27 mouse cellular contexts compared by ENCODE assay signal in the genomic region with DNA sequence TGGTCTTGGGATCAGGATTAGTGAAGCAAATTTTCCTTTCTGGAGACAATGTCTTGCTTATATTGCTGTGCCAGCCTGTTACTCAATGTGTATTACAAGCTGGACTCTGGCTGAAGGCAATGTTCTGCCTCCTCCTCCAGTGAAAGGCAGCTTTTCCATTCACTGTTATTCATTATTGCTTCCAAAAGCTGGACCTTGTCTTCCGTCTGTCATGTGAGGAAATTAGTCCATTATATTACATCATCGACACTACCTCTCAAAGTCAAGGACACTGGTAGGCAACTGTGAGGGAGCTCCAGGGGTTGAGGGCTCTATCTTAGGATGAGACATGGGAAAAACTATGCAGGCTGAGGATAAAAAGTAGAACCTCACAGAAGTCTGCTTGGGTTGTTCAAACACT. TPM values are rescaled to one million over a fixed set of nuclear protein-coding genes. Genes with fewer than 3 reads are reported as not detected.
A peak's percentile ranks its signal among the peaks of the same experiment; 100 is the strongest.
DNase-seq lines count a peak whose midpoint lies in the region; TF ChIP-seq lines count a peak whose summit lies in the region.
"Had no signal": no experiment of that assay in that cellular context is flagged by ENCODE, and none has a peak within 500 bp of the region (broad histone marks: within the 10 kb centered on the region; RNA-seq: fewer than 3 reads in every experiment).

No protein-coding gene starts in this region.

- no peaks in the 10 kb centered on the region for H3K4me1 ChIP-seq in liver, adult 2 months (ENCODE audit: control insufficient read depth, insufficient read depth, low read length)
- H3K4me1 ChIP-seq: embryonic facial prominence, embryonic 12.5 days; forebrain, embryonic 13.5 days; forebrain, embryonic 15.5 days had no signal

- no peaks in the 10 kb centered on the region for H3K27me3 ChIP-seq in liver, adult 2 months (ENCODE audit: control insufficient read depth, insufficient read depth, low read length)
- H3K27me3 ChIP-seq: CH12.LX; embryonic facial prominence, embryonic 12.5 days; forebrain, embryonic 13.5 days; forebrain, embryonic 15.5 days; Patski had no signal

- no peak for TF ChIP-seq POLR2A in liver, adult 2 months (IDR thresholded peaks at IDR 0.05; ENCODE audit: extremely low read depth, insufficient read depth, low read length)

- no peaks in the 10 kb centered on the region for H3K79me2 ChIP-seq in liver, adult 2 months (ENCODE audit: control insufficient read depth, insufficient read depth, low read length)

- no peak overlapping the region for H3K9ac ChIP-seq in liver, adult 2 months (ENCODE audit: low read depth, low read length)
- H3K9ac ChIP-seq: embryonic facial prominence, embryonic 12.5 days; forebrain, embryonic 13.5 days; forebrain, embryonic 15.5 days had no signal

- no peak overlapping the region for H3K4me3 ChIP-seq in liver, adult 2 months (ENCODE audit: insufficient read depth, low read depth, low read length)
- H3K4me3 ChIP-seq: embryonic facial prominence, embryonic 10.5 days; embryonic facial prominence, embryonic 12.5 days; forebrain, embryonic 13.5 days; forebrain, embryonic 15.5 days had no signal

- TF ChIP-seq CTCF in liver, adult 2 months (IDR thresholded peaks at IDR 0.05; ENCODE audit: low read depth, low read length): no peak

- 33% methylated on average over 2 of the region's 2 CpGs for WGBS in liver, adult 2 months

- H3K36me3 ChIP-seq in liver, adult 2 months (ENCODE audit: control insufficient read depth, insufficient read depth, low read length): no peaks in the 10 kb centered on the region
- H3K36me3 ChIP-seq: embryonic facial prominence, embryonic 10.5 days; embryonic facial prominence, embryonic 12.5 days; forebrain, embryonic 15.5 days; G1E had no signal

- peak; percentile 23 for DNase-seq in heart, adult 11 months
- no peak for DNase-seq in heart, adult 18-20 months
- DNase-seq in liver, adult 2 months (ENCODE audit: extremely low read depth, low read depth, low spot score): peak; percentile 85
- no peak for DNase-seq in liver
- peak; percentile 8 for DNase-seq in gonadal fat pad, adult 2 months (ENCODE audit: low read depth)
- DNase-seq: adrenal gland, adult 8-10 months; adrenal gland, postnatal 14 days; adrenal gland, postnatal 36 days; B cell, adult 2 months; cerebellum, adult 11-12 months; cerebellum, adult 2 months; cerebellum, adult 9-10 months; cerebellum, postnatal 10 days; cerebellum, postnatal 25 days had no signal

- H3K27ac ChIP-seq in liver, adult 2 months (replicated peaks; ENCODE audit: insufficient read depth, low read depth, low read length): no peak overlapping the region
- H3K27ac ChIP-seq: embryonic facial prominence, embryonic 10.5 days; embryonic facial prominence, embryonic 12.5 days; forebrain, embryonic 13.5 days; forebrain, embryonic 15.5 days had no signal

RNA-seq across cellular contexts. Expression of gene Cd244a, which starts 2.6 kb away (rescaled TPM):
- total RNA-seq in heart, adult 18-20 months (2021): under 1 TPM; 0.22 to 0.62 TPM
- 0.40 and 0.46 TPM in 2 replicates for total RNA-seq in liver, adult 2 months (2014; rRNA removed)
- 0.17 TPM in 1 of 2 replicates, not detected in the other for polyA plus RNA-seq in liver, adult 2 months (2012; rRNA removed)
- 0.61 and 0.84 TPM in 2 replicates for polyA plus RNA-seq in gonadal fat pad, adult 2 months (2012; rRNA removed)
- polyA plus RNA-seq: cerebellum, adult 2 months; embryonic facial prominence, embryonic 10.5 days; forebrain, embryonic 11.5 days; forebrain, embryonic 13.5 days; forebrain, embryonic 15.5 days; G1E; Patski had no signal

RNA-seq across cellular contexts. Expression of gene Itln1, which starts 21.3 kb away (rescaled TPM):
- not detected for total RNA-seq in heart, adult 18-20 months (2021)
- total RNA-seq in liver, adult 2 months (2014; rRNA removed): not detected in 2 replicates
- polyA plus RNA-seq in liver, adult 2 months (2012; rRNA removed): not detected in 2 replicates
- 0.10 and 0.19 TPM in 2 replicates for polyA plus RNA-seq in gonadal fat pad, adult 2 months (2012; rRNA removed)
- total RNA-seq: adrenal gland, adult 18-20 months; adrenal gland, adult 8-10 months; adrenal gland, postnatal 14 days; adrenal gland, postnatal 36 days; CH12.LX; G1E had no signal
- polyA plus RNA-seq: activated CD4-positive, CD25-positive, alpha-beta regulatory T cell, adult 4 months; CD4-positive, CD25-positive, alpha-beta regulatory T cell, adult 4 months; cerebellum, adult 2 months; cortical plate, adult 2 months; embryonic facial prominence, embryonic 10.5 days; embryonic facial prominence, embryonic 12.5 days; embryonic facial prominence, embryonic 14.5 days; forebrain, embryonic 11.5 days; forebrain, embryonic 13.5 days; forebrain, embryonic 15.5 days; G1E had no signal

RNA-seq across cellular contexts. Expression of gene Ly9, which starts 50.8 kb away (rescaled TPM):
- 1 to 10 TPM in 1 of 2 experiments, under 1 TPM in 1; 0.47 to 2.4 TPM for total RNA-seq in heart, adult 18-20 months (2021)
- 1.7 and 1.8 TPM in 2 replicates for total RNA-seq in liver, adult 2 months (2014; rRNA removed)
- 0.60 and 1.0 TPM in 2 replicates for polyA plus RNA-seq in liver, adult 2 months (2012; rRNA removed)
- polyA plus RNA-seq in gonadal fat pad, adult 2 months (2012; rRNA removed): 0.69 and 0.88 TPM in 2 replicates
- polyA plus RNA-seq: forebrain, embryonic 11.5 days; forebrain, embryonic 13.5 days; G1E; Patski had no signal

RNA-seq across cellular contexts. Expression of gene Alyref2, which starts 53.1 kb away (rescaled TPM):
- total RNA-seq in heart, adult 18-20 months (2021): 1 to 10 TPM; 1.6 to 2.6 TPM
- 3.4 and 5.5 TPM in 2 replicates for total RNA-seq in liver, adult 2 months (2014; rRNA removed)
- polyA plus RNA-seq in liver, adult 2 months (2012; rRNA removed): 3.2 and 4.6 TPM in 2 replicates
- polyA plus RNA-seq in gonadal fat pad, adult 2 months (2012; rRNA removed): 4.2 and 5.7 TPM in 2 replicates

Comparison
In these comparisons a context has a peak if more than half of its experiments do, and no peak if none do; other contexts are left out.
1. DNase-seq: peak in heart, adult 11 months (single experiment), liver, adult 2 months (single experiment) and gonadal fat pad, adult 2 months (single experiment); none in heart, adult 18-20 months (0 of 2) and liver (single experiment).